Mouse (Mus musculus) heart, postnatal 0 days (tissue): ENCODE measurements around the gene Cdk8. TPM values are rescaled to one million over a fixed set of nuclear protein-coding genes. Genes with fewer than 3 reads are reported as not detected.

Experiments used
- ATAC-seq: fragments of 200-750 bp; cut with Nextera tagmentation; 2 replicates; pipeline ENCODE4 v1.8.0; 2017; ENCODE audit warnings: low read depth, moderate number of reproducible peaks, moderate library complexity; ENCODE audit not compliant: insufficient read depth
- DNase-seq: peaks from one replicate; pipeline ENCODE4 v3.0.0-alpha.2; 2016; ENCODE audit warnings: low spot score
- H3K27ac ChIP-seq: fragments of 300-500 bp; sonication (generic); 2 replicates; pipeline ENCODE4 v1.5.1; 2014; ENCODE audit warnings: low read depth, mild to moderate bottlenecking
- H3K27me3 ChIP-seq: fragments of 300-500 bp; sonication (generic); 2 replicates; pipeline ENCODE4 v1.6.1; 2014; ENCODE audit warnings: low read length, mixed read lengths; ENCODE audit not compliant: control insufficient read depth, insufficient read depth
- H3K36me3 ChIP-seq: fragments of 300-500 bp; sonication (generic); replicated peaks from 2 replicates; pipeline ENCODE4 v1.6.1; 2014; ENCODE audit warnings: low read length, mixed read lengths; ENCODE audit not compliant: control insufficient read depth, insufficient read depth
- H3K4me1 ChIP-seq: fragments of 300-500 bp; sonication (generic); 2 replicates; pipeline ENCODE4 v1.6.1; 2014; ENCODE audit warnings: antibody characterized with exemption; ENCODE audit not compliant: control insufficient read depth, insufficient read depth
- H3K4me2 ChIP-seq: fragments of 300-500 bp; sonication (generic); 2 replicates; pipeline ENCODE4 v1.6.1; 2014; ENCODE audit warnings: low read depth, mild to moderate bottlenecking, low read length, moderate library complexity
- H3K4me3 ChIP-seq: fragments of 300-500 bp; sonication (generic); 2 replicates; pipeline ENCODE4 v1.5.1; 2014; ENCODE audit warnings: low read depth, low read length
- H3K9ac ChIP-seq: fragments of 300-500 bp; sonication (generic); replicated peaks from 2 replicates; pipeline ENCODE4 v1.6.1; 2014; ENCODE audit warnings: low read depth, low read length, mixed read lengths
- H3K9me3 ChIP-seq: fragments of 300-500 bp; sonication (generic); replicated peaks from 2 replicates; pipeline ENCODE4 v1.6.1; 2016; ENCODE audit warnings: low read length; ENCODE audit not compliant: control insufficient read depth
- CTCF ChIP-seq: IDR thresholded peaks from 2 replicates; pipeline ENCODE4 v1.5.1; 2016; ENCODE audit warnings: antibody characterized with exemption, control low read depth, low read depth
- EP300 ChIP-seq: IDR thresholded peaks from 2 replicates; pipeline ENCODE4 v1.6.1; 2016; ENCODE audit warnings: antibody characterized with exemption, low read depth
- WGBS: fragments of 180-500 bp; shearing (Covaris S2); extraction: QIAGEN DNeasy Blood & Tissue Kit; methylation state at CpG from one replicate; pipeline ENCODE4 v1.1.7; 2014; 5-methylcytosine and 5-hydroxymethylcytosine counted together
- polyA plus RNA-seq: library from polyadenylated mRNA; unstranded; fragments of >200 nt; fragmentation: Nextera tagmentation; extraction: Ambion mirVana; gene quantifications from 2 replicates; pipeline ENCODE4 v1.2.1, GENCODE M21; 2015
- total RNA-seq: library from RNA; depleted of rRNA; stranded (reverse); fragments of >200 nt; gene quantifications from 2 replicates; pipeline ENCODE4 v1.2.3, GENCODE M21; 2014; ENCODE audit warnings: low replicate concordance

The Cdk8 gene
- total and polyA plus RNA-seq, 2 experiments from 2014 or later: 6.2 to 23.6 TPM

- 62% methylated on average over 13 of the region's 13 CpGs for whole genome bisulfite sequencing
- H3K27ac ChIP-seq: no peak overlapping the region
- no peaks in the 10 kb centered on the region for H3K27me3 ChIP-seq
- H3K4me3 ChIP-seq: no peak overlapping the region
- H3K4me2 ChIP-seq: no peak overlapping the region
- no peak for ATAC-seq
- TF ChIP-seq CTCF (no peak), EP300 (no peak)
- no peaks in the 10 kb centered on the region for H3K9me3 ChIP-seq
- peaks cover 36% of the 10 kb centered on the region for H3K36me3 ChIP-seq
- no peak for DNase-seq
- no peaks in the 10 kb centered on the region for H3K4me1 ChIP-seq
- H3K9ac ChIP-seq: no peak overlapping the region
Observed at GRCm38 (mm10) chr5:146281884-146282579, 51.0 kb downstream of the Cdk8 start.

- Histone ChIP-seq H3K27me3 (no peaks in the 10 kb centered on the region), H3K9ac (no peak overlapping the region), H3K9me3 (no peaks in the 10 kb centered on the region), H3K36me3 (peaks cover 46% of the 10 kb centered on the region), H3K4me3 (no peak overlapping the region), H3K4me1 (no peaks in the 10 kb centered on the region), H3K4me2 (no peak overlapping the region), H3K27ac (no peak overlapping the region)
- no peak for TF ChIP-seq CTCF
- TF ChIP-seq EP300: no peak
- no peak for DNase-seq
- 91% methylated on average over 6 of the region's 6 CpGs for WGBS
- ATAC-seq: no peak
Observed at GRCm38 (mm10) chr5:146283899-146284298, 52.9 kb downstream of the Cdk8 start.

GRCm38 (mm10) chr5:146287416-146287815 lies 56.4 kb downstream of the Cdk8 start:
- H3K9me3 ChIP-seq: no peaks in the 10 kb centered on the region
- no peak for ATAC-seq
- no peak overlapping the region for H3K27ac ChIP-seq
- H3K9ac ChIP-seq: no peak overlapping the region
- TF ChIP-seq CTCF (no peak), EP300 (no peak)
- no peaks in the 10 kb centered on the region for H3K27me3 ChIP-seq
- 92% methylated on average over 10 of the region's 10 CpGs for WGBS
- H3K36me3 ChIP-seq: peaks cover 59% of the 10 kb centered on the region
- DNase-seq: no peak
- no peak overlapping the region for H3K4me3 ChIP-seq
- no peak overlapping the region for H3K4me2 ChIP-seq
- H3K4me1 ChIP-seq: no peaks in the 10 kb centered on the region

- no peaks in the 10 kb centered on the region for H3K27me3 ChIP-seq
- DNase-seq: no peak
- ATAC-seq: peak; percentile 33; the same call in 1 of the 2 replicates
- no peak overlapping the region for H3K9ac ChIP-seq
- 78% methylated on average over 13 of the region's 13 CpGs for WGBS
- H3K4me3 ChIP-seq: no peak overlapping the region
- H3K9me3 ChIP-seq: no peaks in the 10 kb centered on the region
- no peak overlapping the region for H3K4me2 ChIP-seq
- no peaks in the 10 kb centered on the region for H3K4me1 ChIP-seq
- no peak for TF ChIP-seq EP300
- H3K27ac ChIP-seq: no peak overlapping the region
- H3K36me3 ChIP-seq: peaks cover 60% of the 10 kb centered on the region
Observed at GRCm38 (mm10) chr5:146288048-146288501, 57.0 kb downstream of the Cdk8 start.

- Histone ChIP-seq H3K4me1 (no peaks in the 10 kb centered on the region), H3K9me3 (no peaks in the 10 kb centered on the region), H3K27ac (no peak overlapping the region), H3K4me2 (no peak overlapping the region), H3K4me3 (no peak overlapping the region), H3K36me3 (peaks cover 48% of the 10 kb centered on the region), H3K27me3 (no peaks in the 10 kb centered on the region), H3K9ac (no peak overlapping the region)
- no peak for ATAC-seq
- DNase-seq: no peak
- WGBS: 88% methylated on average over 7 of the region's 7 CpGs
- no peak for TF ChIP-seq CTCF
- no peak for TF ChIP-seq EP300
Observed at GRCm38 (mm10) chr5:146289921-146290320, 58.9 kb downstream of the Cdk8 start.

- TF ChIP-seq CTCF (no peak), EP300 (no peak)
- H3K9me3 ChIP-seq: no peaks in the 10 kb centered on the region
- peaks cover 43% of the 10 kb centered on the region for H3K36me3 ChIP-seq
- no peaks in the 10 kb centered on the region for H3K4me1 ChIP-seq
- no peaks in the 10 kb centered on the region for H3K27me3 ChIP-seq
- no peak overlapping the region for H3K4me2 ChIP-seq
- H3K27ac ChIP-seq: no peak overlapping the region
- ATAC-seq: no peak
- no peak for DNase-seq
- H3K9ac ChIP-seq: no peak overlapping the region
- 86% methylated on average over 5 of the region's 5 CpGs for WGBS
- no peak overlapping the region for H3K4me3 ChIP-seq
Observed at GRCm38 (mm10) chr5:146290446-146290845, 59.4 kb downstream of the Cdk8 start.
